Mouse (Mus musculus) thymus, postnatal 25 days (tissue): Measurements from ENCODE around the gene Mapkapk2.
"Not testable (repeated sequence)": the region's sequence is repeated elsewhere in the genome, so short reads cannot be mapped to it uniquely, and the experiment has no call there.

ENCODE experiments used
- DNase-seq: peaks from one replicate; pipeline ENCODE4 v3.0.0; 2022

Gene Mapkapk2

DNA sequence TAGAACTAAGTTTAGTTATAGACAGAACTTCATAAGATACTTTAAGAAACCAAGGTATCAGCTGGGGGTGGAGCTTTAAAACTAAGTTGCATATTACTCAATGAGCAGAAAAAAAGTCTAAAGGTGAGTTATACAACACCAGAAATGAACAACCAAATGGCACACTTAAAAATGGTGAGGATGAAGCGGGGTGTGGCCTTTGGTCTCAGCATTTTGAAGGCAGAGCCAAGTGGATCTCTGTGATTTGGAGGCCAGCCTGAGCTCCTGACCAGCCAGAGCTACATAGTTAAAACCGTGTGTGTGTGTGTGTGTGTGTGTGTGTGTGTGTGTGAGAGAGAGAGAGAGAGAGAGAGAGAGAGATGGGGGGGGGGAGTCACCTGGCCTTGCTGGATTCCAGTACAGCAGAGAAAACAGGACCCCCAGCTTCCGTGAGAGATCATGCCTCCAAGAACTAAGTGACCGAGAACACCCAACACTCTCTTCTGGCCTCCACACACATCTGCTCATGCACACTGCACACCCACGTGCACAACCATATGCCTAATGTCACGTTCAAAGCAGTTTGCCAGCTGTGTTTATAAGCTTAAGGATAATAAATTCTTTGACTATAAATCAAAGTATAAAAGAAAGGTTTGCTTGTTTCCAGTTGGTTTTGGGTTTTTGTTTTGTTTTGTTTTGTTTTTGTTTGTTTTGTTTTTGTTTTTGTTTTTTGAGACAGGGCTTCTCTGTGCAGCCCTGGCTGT, 49.3 kb downstream of the Mapkapk2 start:
- no peak for DNase-seq

DNA sequence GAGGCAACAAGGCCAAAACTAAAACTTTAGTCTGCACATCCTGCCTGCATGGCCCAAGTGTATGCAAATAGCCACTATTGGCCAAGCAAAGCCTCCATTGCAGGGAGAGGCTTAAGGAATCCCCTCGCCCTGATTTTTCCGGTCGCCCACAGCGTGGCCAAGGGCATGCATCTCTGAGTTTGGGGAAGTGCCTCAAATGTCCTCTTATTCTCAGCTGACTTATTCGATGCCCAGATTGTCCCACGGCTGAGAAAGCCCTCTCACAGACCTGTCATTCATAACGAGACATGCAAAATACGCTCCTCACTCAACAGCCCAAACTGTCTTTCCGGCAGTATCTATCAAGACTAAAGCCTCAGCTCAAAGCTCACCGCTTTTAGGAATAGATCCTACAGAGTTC, 51.0 kb downstream of the Mapkapk2 start:
- DNase-seq: no peak

DNA sequence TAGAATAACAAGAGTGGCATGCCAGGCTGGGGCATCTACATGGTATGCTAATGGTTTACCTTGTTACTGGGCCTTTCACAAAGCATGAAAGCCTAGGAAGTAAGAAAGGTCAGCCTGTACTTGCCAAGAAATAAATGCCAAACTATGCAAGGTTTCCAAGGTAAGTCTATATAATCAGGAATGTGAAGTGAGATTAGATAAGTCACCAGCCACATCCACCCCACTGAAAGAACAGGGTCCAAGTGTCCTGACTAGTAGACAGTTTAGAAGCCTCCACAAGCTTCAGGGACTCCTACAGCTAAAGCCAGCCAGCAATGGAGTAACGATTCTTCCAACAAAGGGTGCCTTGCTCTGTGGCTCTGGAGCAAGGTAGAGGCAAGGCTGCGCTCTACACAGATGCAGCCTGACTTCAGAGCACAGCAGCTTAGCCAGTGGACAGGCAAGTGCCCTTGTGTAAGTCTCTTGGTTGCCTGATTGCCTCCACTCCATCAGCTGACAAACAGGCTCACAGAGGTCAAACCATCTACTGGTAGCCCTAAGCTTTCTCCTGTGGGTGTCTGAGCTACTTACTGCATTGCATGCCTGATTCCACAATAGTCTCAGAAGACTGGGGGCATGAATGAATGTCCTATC, 51.8 kb downstream of the Mapkapk2 start:
- DNase-seq: no peak

DNA sequence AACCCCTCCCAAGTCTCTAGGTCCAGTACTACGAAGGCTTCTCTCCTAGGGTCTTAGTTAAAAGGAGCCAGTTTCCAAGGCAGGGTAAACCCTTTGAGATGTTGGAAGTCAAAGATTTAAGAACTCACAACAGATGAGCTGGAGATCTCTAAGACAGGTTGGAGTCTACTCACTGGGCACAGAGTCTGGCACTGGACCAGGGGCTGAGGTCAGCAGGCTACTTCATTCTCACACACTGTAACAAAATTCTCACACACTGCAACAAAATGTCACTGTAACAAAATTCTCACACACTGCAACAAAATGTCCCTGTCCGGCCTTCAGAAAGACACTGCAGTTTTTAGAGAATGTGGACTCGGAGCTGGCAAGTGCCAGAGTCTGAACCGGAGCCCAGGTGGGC, 54.0 kb downstream of the Mapkapk2 start:
- DNase-seq: no peak

DNA sequence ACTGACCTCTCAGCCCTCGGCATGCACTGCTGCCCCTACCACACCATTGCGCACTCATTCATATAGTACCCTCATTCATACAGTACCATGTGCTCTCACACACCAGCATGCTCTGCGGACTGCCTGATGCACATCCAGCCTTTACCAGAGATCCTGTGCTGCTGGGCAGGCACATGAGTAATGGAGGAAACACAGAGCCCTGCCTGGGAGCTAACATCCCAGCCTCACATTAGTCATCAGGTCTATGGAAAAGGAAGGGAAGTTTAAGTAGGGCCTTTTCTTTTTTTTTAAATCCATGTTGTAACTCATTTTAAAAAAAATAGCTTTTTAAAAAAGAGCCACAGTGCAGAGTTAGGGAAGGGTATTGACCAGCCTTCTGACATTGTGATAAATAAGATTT, 54.9 kb downstream of the Mapkapk2 start:
- no peak for DNase-seq

DNA sequence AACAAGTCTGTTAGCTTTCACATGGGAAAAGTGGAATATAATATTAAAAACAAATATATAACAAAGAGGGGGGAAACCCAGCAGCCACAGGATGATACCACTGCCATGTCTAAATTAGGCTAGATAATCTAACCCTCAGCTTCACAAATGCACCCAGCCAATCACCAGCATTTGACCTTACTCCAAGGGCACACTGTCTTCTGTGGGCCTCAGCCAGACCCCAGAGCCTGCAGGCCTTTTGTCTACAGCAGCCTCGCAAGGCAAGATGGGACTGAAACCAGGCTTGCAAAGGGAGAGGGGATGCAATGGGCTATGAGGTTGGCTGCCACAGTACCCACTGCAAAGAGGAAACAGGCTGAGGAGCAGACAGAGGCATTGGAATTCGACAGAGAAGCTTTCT, 55.4 kb downstream of the Mapkapk2 start:
- DNase-seq: no peak

DNA sequence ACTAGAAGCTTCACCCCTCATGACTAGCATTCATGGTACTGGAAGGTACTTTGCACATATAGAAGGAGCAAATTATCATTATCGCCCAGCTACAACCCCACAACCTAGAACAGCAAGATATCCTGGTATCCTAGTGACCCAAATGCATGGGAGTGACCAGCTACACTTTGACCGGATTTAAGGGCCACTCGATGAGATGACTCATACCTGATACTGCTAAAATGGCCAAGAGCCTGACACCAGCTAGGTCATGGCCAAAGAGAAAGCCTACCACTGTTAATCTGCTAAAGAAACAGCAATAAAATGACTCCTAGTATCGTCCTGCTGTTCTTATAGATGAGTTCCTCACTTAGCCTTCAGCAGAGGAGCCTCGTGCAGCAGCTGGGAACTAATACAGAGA, 58.1 kb downstream of the Mapkapk2 start:
- DNase-seq: no peak

DNA sequence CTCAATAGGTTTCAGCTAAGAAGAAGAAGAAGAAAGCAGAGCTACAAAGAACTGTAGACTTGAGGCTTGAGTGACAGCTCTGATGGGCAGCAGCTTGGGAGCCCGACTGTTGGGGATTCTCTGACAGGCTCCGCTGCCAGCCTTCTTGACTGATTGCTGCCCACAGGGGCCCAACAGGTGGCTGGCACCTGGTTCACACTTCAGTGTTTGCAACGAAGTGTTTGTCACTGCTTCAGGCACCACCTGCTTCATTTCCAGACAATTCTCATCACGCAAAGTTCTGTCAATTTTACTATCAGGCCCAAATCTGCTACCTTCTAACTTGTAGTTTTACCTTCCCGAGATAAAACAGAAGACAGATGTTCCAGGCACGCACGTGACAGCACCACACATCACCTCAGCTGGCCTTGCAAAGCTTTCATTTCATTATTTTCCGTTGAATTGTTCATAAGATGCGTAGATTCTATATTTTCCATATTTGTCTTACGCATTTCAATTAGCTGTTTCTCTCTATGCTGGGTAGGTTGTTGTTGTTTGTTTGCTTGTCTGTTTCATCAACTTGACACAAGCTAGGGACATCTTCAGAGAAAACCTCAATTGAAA, 59.1 kb downstream of the Mapkapk2 start:
- no peak for DNase-seq

DNA sequence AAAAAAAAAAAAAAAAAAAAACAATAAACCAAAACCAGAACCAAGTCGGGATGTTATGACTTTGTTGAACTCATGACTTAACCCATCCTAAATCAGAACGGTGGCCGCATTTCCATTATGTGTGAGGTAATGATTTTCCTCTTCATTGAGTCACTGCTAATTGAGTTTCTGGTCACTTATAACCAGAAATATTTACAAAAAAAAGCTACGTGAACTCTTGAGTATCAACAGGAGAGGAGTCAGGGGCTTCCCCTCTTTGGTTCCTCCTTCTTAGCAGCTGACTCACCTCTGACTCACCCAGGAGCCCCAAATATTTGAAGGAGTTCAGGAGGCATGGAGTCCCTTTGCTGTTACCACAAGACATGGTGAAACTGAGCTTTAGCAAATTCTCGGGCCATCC, 59.6 kb downstream of the Mapkapk2 start:
- no peak for DNase-seq

DNA sequence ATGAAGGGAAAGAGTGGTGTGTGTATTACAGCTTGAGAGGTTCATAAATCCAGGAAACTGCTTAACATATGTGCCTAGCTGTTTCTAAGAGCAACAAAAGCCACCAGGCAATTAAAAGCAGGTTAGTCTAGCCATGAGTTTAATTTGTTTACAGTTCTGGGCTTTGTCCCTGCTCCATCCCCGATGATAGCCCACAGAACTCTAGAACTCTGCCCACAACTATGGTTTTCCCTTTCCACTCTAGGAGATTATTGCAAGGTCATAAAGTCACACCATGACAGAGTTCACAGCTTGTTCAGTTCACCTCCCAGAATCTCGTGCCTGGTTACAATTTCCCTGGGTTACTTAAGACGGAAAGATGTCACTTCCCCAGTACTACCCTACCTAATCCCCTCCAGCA, 66.4 kb downstream of the Mapkapk2 start:
- no peak for DNase-seq

DNA sequence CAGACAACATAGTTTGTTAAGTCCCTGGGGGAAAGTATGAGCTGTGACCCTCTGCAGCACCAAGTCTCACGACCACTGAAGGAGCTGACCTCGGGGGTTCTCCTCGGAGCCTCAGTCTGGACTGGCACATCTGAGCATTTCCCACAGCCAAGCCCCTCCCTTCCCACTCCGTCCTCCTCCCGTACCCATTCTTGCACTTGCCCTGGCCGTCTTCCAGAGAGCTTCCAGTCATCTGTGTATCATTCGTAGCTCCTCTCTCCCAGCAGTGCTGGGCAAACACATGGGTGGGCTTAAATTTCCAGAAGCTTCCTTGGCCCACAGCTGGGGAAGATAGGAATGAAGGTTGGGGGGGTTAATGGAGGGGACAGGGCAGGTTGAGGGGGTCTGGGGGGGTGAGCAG, 67.4 kb downstream of the Mapkapk2 start:
- no peak for DNase-seq

DNA sequence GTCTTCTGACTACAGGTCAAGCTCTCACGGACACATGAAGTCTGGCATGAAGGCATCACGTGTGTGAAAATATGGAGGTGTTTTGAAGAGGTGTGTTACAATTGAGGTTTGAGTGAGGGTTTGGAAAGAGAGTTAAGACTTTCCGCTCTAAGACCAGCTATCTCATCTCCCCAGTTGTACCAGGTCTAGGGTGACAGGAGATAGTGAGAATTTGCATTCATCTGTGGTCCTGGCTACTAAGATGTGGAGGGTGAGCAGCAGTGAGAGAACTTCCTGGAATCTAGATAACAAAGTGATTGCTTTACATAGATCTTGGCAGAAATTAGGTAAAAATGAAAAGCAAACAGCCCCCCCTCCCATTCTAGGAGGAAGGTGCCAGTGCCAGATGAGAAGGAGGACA, 68.4 kb downstream of the Mapkapk2 start:
- no peak for DNase-seq

DNA sequence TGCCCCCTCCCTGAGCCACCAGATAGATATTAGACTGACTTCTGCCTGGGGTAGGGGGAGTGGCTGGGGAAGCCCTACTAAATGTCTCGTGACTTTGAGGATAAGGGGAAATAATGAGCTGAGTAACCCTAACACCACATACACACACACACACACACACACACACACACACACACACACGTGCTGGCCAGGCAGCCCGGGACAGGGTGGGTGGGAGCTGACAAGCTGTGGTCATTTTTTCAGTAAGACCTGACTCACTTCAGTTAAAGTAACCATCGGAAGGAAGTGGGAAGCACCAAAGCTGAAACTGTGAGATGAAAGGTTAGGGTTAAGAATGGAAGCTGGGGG, 71.8 kb downstream of the Mapkapk2 start:
- no peak for DNase-seq

DNA sequence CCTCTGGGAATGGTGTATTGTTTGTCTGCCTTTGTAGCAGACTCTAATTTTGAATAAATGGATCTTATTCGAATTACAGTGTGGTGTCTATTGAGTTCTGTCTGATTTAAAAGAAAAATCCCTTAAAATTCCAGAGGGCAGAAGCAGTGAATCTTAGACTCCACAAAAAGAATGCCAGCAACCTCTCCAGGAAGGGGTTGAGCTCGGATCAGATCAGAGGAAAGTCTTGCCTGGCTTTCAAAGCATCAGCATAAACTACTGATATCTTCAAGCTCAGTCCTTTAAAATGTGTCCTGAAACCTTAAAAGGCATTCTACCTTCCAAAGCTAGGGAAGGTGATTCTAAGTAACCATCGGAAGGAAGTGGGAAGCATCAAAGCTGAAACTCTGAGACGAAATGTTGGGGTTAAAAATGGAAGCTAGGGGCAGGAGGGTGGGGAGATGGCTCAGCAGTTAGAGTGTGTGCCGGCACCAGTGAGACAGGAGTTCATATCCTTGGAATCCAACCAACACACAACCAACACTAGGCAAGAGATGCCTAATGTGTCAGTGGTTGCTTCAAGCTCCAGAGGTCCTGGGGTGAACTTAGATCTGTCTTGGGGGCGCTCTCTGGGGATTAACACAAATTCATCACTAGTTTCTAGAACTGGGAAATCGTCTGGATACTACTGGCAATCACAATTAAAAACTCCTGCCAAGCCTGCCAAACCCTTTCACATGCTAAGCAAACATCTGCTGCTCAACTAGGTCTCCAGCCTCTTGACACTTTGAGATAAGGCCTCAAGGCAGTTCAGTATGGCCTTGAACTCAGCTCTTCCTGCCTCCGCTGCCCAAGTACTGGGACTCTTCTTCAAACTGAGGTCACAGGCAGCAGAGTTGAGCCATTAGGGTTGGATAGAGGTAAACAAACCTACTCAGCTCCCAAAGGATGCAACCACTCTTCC, 72.5 kb downstream of the Mapkapk2 start:
- no peak for DNase-seq

DNA sequence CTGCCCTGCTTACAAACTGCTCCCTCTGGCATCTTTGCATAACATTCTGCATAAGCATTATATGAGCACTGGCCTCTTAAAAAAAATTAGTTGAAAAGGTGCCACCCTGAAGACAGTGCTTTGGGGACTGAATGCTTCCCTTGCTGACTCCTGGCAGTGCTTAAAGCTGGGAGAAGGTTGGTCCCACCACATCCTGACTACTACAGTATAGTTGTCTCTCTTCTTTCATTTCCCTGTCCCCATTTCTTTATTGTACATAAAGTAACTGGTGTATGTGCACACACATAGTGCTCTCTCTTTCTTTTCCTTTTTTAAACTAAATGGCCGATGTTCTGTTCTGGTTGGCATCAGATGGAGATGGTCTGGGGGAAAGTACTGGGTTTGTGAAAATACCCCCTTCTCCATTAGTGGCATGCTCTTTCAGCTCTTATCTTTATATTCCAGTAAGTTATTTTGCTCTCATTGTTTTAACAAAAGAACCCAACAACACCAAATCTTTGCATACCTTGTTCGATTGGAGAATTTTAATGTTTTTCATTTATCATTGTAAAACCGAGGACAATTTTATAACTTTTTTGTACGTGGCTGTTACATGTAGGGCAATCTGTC, 74.3 kb downstream of the Mapkapk2 start:
- not testable (repeated sequence) for DNase-seq

DNA sequence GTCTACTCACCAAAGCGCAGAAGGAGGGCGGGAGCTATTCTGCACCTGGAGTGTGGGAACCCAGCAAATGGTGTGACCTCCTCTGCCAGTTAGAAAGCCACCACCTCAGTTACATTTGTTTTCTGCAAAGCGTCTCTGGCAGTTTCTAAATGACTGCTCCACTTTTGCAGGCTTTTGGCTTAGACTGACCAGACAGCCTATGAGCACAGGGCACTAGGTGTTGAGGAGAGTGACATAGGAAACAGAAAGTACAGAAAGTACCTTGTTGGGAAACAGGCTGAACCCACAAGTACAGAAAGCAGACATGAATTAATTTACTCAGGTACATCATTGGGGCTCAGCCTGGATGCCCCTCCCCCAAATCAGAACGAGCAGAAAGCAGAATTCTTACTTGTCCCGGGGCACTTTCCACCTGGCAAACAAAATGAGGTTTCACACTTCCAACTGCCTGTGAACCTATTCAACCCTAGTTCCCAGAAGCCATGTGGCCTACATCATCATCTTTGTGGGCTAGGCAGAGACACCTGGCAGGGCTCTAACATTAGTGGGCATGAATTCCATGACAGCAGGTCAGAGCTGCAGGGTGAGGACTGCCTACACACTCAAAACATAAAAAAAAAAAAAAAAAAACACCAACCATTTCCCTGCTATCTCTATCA, 74.9 kb downstream of the Mapkapk2 start:
- peak; percentile 20 for DNase-seq

DNA sequence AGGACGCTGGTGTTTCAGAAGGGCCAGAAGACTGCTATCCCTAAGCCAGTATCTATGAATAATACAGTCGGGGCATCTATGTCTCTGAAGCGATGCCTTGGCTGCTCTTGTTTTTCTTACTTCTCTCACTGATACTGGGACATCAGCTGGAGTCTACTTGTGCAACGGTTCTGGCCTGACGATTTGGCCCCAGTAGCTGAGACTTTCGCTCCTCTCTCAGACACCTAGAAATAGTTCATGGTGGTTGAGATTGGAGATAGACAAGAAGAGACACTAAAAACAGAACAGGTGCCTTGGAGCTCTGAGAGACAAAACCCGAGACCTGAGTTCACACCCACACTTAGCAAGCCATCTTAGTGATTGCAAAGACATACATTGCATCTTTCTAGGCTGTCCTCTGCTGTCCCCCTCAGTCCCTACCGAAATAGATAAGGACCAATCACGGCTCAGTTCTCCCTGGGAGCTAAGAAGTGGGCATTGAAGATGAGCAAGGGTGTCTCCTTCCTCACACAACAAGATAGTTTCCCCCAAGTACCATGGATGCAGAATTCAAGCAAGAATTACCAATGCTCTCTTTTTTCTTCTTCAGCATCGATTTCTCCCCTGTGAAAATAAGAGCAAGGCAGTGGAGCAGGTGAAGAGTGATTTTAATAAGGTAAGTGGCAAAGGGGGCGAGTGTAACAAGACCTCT, 75.6 kb downstream of the Mapkapk2 start:
- DNase-seq: no peak

DNA sequence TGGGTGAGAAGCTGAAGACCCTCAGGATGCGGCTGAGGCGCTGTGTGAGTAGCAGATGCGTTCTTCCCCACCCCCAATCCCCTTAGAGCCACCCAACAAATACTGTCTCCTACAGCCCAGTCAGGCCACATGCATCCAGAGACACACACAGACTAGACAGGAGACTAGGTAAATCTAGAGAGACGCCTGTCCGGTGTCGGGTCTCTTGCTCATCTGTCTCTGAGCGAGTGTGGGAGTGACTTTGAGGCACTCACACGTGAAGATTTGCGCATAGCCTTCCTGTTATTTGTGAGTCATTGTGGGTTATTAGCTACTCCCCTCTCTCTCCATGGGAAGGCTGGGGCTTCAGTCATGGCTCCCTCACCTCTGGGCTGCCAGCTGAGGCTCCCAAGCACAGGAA, 76.2 kb downstream of the Mapkapk2 start:
- DNase-seq: no peak

DNA sequence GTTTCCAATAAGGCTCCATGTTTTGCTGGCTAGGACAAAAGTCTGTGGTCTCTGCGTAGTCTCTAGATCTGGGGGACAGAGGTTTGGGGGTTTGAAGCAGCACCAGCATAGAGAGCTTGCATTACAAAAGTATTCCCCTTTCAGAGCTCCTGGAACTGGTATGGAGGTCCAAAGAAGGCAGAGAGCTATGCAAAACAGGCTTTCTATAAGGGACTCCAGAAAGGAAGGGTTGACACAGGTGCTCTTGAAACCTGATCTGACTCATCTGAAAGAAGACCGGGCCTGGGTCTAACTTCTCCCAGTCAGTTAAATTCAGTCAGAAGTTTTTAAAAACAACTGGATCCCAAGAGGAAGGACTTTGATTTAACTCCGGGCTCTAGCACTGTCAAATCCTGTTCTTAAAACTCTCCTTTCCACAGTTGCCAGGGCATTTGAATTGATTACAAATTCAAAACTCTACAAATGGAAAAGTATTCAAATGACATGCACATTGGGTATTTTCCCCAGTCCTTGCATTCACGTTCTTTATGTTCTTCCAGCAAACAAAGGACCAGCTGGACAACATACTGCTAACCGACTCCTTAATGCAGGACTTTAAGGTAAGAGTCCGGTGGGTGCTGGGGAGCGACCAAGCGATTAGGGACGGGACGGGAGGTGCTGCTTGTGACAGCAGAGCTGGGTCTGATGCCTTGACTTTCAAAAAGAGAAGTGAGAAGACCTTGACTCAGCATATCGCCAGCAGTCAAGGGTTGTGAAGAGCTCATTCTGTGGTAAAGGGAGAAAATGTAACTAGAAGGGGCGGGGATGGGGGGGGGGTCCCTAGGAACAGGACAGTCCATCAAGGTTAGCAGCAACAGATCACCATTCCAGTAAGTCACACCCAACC, 77.0 kb downstream of the Mapkapk2 start:
- no peak for DNase-seq

DNA sequence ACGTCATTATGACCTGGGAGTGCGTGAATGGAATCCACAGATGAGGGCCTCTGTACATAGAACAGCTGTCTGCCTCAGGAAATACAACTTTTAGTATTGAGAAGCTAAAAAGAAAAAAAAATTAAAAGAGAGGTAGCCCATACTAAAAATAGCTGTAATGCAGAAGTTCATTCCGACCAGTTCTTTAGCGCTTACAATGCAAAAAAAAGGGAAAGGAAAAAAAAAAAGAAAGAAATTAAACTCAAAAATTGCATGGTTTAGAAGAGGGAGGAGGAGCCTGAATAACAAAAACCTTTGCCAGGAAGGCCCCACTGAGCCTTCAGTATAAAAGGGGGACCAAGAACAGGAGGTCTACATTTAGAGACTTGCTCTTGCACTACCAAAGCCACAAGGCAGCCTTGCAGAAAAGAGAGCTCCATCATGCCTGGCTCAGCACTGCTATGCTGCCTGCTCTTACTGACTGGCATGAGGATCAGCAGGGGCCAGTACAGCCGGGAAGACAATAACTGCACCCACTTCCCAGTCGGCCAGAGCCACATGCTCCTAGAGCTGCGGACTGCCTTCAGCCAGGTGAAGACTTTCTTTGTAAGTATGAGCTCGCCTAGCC, 78.0 kb downstream of the Mapkapk2 start, which contains the start of gene Il10:
TSS of gene Il10 (plus strand) at position 354 of the 607 bp plus-strand sequence.
- no peak for DNase-seq
